Mouse (Mus musculus) megakaryocyte, embryonic 14.5 days (primary cell): ENCODE data around the gene Hist1h4c.

ENCODE experiments used
- FLI1 ChIP-seq: IDR thresholded peaks from 2 replicates; pipeline ENCODE4 v1.6.1; 2012; ENCODE audit warnings: low read length, inconsistent platforms, mixed read lengths
- GATA1 ChIP-seq: IDR thresholded peaks from 3 replicates; pipeline ENCODE4 v1.6.1; 2012; ENCODE audit warnings: mixed read lengths, low read length, inconsistent platforms, borderline replicate concordance

DNA sequence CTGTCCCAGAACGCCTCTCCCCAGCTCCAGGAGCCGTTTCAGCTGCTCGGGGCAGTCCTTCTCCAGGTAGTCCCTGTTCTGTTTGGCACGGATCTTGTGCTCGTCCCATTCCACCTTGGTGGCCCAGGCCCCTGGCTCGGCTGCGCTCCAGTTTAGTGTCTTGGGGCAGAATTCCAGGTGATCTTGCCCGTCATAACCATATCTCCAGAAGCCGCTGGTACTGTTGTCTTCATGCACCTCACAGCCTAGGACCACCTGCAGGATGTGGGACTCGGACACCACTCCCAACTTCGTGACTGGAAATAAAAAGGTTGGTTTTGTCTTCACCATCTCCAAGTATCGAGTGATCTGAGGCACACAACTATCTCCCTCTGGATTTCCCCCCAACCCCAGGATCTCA is 8.5 kb upstream of the Hist1h4c start:
- no peak for TF ChIP-seq GATA1
- TF ChIP-seq FLI1, result no peak
